Mouse (Mus musculus) Patski (cell line): ENCODE data around the gene Ep300. TPM values are rescaled to one million over a fixed set of nuclear protein-coding genes. Genes with fewer than 3 reads are reported as not detected.

Experiments used
- ATAC-seq: fragments of 100-300 bp; one replicate; pipeline ENCODE4 v1.8.0; 2021
- CTCF ChIA-PET: fragments of 350-600 bp; sonication (Branson Sonifier 250); formaldehyde crosslinking; loops from one replicate; lab custom pipeline; 2022; ENCODE audit warnings: inconsistent platforms; lab: Charles Lee
- POLR2A ChIA-PET: fragments of 350-600 bp; sonication (Branson Sonifier 250); formaldehyde crosslinking; loops from one replicate; lab custom pipeline; 2022; ENCODE audit warnings: antibody characterized with exemption, inconsistent platforms; lab: Charles Lee
- DNase-seq: peaks from one replicate; pipeline ENCODE4 v3.0.0-alpha.2; 2011; ENCODE audit warnings: low read depth, low spot score
- H3K27me3 ChIP-seq: fragments of 371-371 bp; one replicate; pipeline ENCODE4 v1.5.1; 2021
- CTCF ChIP-seq: fragments of 100-300 bp; IDR thresholded peaks from one replicate; pipeline ENCODE4 v1.5.1; 2021
- in situ Hi-C: fragments of 300-500 bp; cut with MboI; formaldehyde crosslinking; loops from 3 replicates; pipeline ENCODE4 v1.11.1; 2018; ENCODE audit warnings: low pct_unique_long_range_greater_than_20kb, mixed read lengths
- polyA plus RNA-seq: library from polyadenylated mRNA; unstranded; gene quantifications from one replicate; pipeline ENCODE4 v1.2.3, GENCODE M21; 2021

Gene Ep300
- polyA plus RNA-seq, 1 experiment from 2014 or later = 46.9 TPM

DNA sequence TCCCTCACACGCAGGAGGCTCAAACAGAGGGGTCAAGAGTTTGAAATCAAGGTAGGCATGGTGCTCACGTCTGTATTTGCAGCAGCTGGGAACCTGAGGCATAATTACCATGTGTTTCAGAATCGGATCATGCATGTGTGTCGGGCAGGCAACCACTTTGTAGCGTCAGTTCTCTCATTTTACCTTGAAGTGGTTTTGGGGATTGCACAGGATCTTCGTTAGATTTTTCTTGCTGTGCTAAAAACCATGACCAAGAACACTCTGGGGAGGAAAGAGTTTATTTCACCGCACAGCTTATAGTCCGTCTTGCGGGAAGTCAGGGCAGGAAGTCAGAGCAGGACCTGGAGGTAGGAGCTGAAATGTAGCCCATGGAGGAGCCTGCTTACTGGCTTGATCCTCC, 23.2 kb upstream of the Ep300 start:
- TF ChIP-seq CTCF = no peak
- ATAC-seq = no peak
- POLR2A ChIA-PET = no interaction called here
- H3K27me3 ChIP-seq = no peaks in the 10 kb centered on the region
- no peak for DNase-seq
- CTCF ChIA-PET = no interaction called here
- in situ Hi-C loops = no loop called here

DNA sequence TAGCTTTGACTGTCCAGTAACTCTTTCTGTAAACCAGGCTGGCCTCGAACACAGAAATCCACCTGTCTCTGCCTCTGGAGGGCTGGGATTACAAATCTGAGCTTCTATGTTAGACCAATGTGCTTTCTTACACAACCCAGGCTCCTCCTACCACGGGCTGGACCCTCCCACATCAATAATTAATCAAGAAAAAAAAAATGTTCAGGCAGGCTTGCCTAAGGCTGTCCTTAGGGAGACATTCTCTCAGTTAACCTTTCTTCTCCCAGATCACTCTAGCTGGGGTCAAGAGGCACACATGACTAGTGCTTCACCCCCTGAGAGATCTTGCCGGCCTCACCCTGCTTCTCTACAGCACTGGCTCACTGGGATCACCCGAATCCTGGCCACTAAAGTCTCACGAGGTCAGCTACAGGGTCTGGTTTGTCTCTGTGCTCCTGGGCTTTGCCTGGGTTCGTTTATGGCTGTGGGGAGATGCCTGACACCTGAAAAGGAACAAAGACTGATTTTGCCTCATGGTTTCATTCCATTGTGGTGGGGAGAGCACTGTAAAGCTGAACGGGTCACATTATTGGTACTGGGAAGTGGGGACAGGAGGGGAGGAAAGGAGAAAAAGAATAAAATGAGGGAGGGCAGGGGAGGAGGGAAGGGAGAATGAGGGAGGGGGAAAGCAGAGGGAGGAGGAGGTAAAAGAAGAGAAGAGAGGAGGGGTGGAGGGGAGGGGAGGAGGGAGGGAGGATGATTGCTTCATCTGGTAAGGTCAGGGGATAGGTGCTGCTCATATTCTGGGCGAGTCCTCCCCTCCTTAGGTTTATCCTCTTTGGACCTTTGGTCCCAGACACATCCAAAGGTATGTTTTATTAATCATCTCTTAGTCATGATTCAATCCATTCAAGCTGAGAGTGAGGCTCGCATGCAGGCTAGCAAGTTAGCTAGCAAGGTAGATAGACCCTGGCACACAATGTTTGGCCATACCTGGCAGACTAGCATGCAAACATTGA, 22.4 kb upstream of the Ep300 start:
- no peaks in the 10 kb centered on the region for H3K27me3 ChIP-seq
- no peak for TF ChIP-seq CTCF
- DNase-seq = no peak
- in situ Hi-C loops = no loop called here
- ChIA-PET CTCF (no interaction called here), POLR2A (no interaction called here)
- ATAC-seq = no peak

DNA sequence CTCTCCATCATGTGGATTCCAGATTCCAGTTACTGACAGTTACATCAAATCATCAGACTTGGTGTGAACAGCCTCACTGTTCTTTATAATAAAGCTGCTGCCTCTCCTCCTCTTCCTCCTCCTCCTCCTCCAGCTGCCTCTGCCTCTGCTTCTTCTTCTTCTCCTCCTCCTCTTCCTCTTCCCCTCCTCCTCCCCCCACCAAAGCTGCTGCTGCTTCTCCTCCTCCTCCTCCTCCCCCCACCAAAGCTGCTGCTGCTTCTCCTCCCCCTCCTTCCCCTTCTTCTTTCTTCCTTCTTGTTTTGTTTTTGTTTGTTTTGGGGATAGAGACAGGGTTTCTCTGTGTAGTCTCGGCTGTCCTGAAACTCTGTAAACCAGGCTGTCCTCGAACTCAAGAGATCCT, 17.1 kb upstream of the Ep300 start:
- in situ Hi-C loops = loop anchor here (5.0 kb wide), 1 partner anchor 36 kb away; no protein-coding TSS in a partner anchor
- POLR2A ChIA-PET = no interaction called here
- no peak for ATAC-seq
- no peaks in the 10 kb centered on the region for H3K27me3 ChIP-seq
- CTCF ChIA-PET = no interaction called here
- DNase-seq = no peak
- TF ChIP-seq CTCF = no peak

DNA sequence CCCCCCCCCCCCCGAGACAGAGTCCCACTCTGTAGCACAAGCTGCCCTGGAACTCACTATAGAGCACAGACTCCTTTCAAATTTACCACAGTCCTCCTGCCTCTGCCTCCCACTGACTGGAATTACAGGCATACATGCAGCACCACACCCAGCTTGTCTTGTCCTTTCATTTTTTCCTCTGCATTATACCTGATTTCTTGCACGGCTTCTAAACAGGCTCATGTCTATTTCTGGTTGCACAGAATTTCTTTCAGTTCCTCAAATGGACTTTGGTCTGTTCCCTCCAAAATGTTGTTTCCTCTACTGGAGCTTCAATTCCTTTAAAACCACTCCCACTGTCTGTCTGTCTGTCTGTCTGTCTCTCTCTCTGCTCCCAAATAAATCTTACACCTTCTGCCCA, 16.6 kb upstream of the Ep300 start:
- in situ Hi-C loops = loop anchor here (5.0 kb wide), 1 partner anchor 36 kb away; no protein-coding TSS in a partner anchor
- ChIA-PET CTCF (no interaction called here), POLR2A (no interaction called here)
- H3K27me3 ChIP-seq = no peaks in the 10 kb centered on the region
- no peak for TF ChIP-seq CTCF
- no peak for ATAC-seq
- DNase-seq = no peak

DNA sequence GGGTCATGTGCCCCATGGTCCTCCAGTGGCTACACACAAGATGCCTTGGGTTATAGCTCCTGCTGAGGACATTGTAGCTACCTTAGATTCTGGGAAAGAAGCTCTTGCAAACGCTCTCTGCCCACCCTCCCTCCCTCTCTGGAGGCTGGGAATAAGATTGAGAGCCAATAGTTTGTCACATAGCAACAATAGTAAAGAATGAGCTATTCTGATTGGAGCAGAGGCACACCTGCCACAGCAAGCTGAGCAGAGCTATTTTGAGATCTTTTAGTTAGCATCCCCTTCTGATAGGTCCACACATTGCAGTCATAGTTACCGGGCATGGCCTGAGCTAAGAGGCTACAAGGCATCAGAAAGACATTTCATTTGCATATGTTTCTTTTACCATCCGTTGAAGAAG, 8.2 kb upstream of the Ep300 start:
- no peak for TF ChIP-seq CTCF
- in situ Hi-C loops = no loop called here
- ATAC-seq = no peak
- no peak for DNase-seq
- ChIA-PET POLR2A (interaction anchor here (0.6 kb wide), 2 partner anchors 28 to 128 kb away, joined by 3 read pairs; no protein-coding TSS in a partner anchor), CTCF (no interaction called here)
- H3K27me3 ChIP-seq = peaks cover 4% of the 10 kb centered on the region

DNA sequence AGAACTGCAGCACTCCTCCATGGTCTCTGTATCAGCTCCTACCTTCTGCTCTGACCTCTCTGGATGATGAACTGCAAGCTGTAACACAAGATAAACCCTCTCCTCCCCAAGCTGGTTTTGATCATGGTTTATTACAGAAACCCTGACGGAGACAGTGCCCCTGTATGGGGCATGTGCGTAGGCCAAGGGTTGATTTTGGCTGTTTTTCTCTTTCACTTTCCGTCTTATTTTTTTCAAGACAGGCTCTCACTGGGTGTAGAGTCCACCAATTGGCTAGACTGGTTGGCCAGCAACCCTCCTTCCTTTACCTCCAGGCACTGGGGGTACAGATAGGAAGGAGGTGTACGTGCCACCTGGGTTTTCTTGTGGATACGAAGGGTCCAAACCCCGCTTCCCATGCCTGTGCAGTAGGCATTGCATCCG, 7.4 kb upstream of the Ep300 start:
- in situ Hi-C loops = no loop called here
- no peak for DNase-seq
- peaks cover 4% of the 10 kb centered on the region for H3K27me3 ChIP-seq
- no peak for TF ChIP-seq CTCF
- ChIA-PET POLR2A (interaction anchor here (0.7 kb wide), 1 partner anchor 137 kb away, joined by 3 read pairs; no protein-coding TSS in a partner anchor), CTCF (no interaction called here)
- ATAC-seq = no peak

DNA sequence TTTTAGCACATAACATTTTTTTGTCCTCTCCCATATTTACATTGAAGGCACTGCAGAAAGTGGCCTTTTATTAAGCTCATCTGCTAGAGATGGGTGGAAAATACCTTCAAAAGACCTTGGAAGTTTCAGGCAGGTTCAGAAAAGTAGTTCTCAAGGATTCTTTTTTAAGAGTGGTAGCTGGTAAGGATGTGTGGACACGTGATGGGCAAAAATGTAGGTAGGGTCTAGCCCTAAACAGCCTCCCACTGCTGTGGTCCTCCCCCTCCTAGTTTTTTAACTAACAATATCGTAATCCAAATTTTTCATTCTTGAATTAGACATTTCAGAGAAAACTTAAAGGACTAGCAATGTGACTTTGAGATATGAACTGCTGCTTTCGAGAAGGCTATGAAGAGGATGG, 685 bp upstream of the Ep300 start:
- no peak for TF ChIP-seq CTCF
- ATAC-seq (no peak), DNase-seq (no peak)
- no peaks in the 10 kb centered on the region for H3K27me3 ChIP-seq
- in situ Hi-C loops = no loop called here
- ChIA-PET CTCF (no interaction called here), POLR2A (interaction anchor here (0.6 to 1.4 kb wide), 2 partner anchors 34 to 275 kb away, joined by 3 read pairs; no protein-coding TSS in a partner anchor)

DNA sequence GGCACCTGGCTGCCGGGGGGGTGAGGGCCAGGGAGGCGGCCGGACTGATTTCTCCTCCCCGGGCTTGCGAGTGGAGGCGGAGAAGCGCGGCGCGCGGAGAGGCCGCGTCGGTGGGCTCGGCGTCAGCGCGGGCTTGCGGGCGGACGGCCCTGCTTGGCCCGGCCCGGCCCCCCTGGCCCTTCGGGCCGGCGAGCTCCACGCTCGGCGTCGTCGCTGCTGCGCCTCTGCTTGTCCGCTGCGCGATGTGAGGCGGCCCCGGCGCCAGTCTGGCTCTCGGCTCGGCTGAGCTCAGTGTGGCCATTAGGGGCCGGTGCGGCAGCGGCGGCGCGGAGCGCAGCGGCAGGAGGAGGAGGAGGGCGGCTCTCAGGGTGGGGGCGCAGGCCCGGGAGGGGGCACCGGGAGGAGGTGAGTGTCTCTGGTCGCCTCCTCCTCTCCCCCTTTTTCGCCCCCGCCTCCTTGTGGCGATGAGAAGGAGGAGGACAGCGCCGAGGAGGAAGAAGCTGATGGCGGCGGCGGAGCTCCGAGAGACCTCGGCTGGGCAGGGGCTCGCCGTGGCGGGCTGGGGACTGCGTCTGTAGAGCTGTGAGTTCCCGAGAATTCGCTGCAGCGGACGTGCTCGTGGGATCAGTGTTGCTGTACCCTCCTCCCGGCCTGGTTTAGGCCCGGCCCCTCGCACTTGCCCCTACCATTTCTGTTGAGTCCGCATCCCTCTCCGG, 753 bp downstream of the Ep300 start:
- ATAC-seq = peak; percentile 64
- no peaks in the 10 kb centered on the region for H3K27me3 ChIP-seq
- CTCF ChIA-PET = no interaction called here
- TF ChIP-seq CTCF = peak; percentile 42
- no peak for DNase-seq
- in situ Hi-C loops = loop anchor here (5.0 kb wide), 1 partner anchor 124 kb away; no protein-coding TSS in a partner anchor
- POLR2A ChIA-PET = interaction anchor here (0.6 to 1.7 kb wide), 4 partner anchors 12 to 120 kb away, joined by 3 to 4 read pairs (median 4); partner anchors contain the start of gene Rbx1

DNA sequence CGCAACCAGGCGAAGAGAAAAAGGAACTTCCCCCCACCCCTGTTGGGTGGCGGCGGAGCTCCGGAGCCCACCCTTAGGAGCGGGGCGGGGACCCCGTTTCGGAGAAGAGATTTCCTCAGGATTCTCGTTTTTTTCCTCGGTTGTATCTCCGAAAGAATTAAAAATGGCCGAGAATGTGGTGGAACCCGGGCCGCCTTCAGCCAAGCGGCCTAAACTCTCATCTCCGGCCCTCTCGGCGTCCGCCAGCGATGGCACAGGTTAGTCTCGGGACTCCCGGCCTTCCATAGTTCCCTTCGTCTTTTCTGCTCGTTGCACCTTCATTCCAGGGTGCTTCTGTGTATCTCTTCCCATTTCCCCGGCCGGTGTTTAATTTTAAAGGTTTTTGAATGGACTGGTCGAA, 1.3 kb downstream of the Ep300 start:
- no peak for ATAC-seq
- no peaks in the 10 kb centered on the region for H3K27me3 ChIP-seq

DNA sequence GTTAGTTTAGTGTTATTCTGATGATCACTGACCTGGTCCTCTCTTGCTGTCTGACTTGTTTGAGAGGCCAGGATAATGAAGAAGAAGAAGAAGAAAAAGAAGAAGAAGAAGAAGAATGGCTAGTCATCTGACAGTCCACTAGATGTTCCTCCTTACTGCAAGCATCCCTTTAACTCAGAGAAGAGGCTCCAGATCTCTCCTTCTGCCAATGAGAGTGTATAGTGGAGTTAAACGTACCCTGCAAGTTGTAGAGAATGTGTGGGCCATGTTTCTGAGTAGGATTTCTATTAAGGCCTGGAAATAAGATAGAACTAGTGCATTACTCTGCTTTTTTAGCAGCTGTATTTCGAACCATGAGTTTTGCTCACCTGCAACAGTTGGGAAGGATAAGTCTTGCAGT, 2.5 kb downstream of the Ep300 start:
- no peak for TF ChIP-seq CTCF
- H3K27me3 ChIP-seq = no peaks in the 10 kb centered on the region
- CTCF ChIA-PET = interaction anchor here (1.2 kb wide), 1 partner anchor 14 kb away, joined by 4 read pairs; no protein-coding TSS in a partner anchor
- POLR2A ChIA-PET = no interaction called here
- ATAC-seq (no peak), DNase-seq (no peak)
- in situ Hi-C loops = loop anchor here (5.0 kb wide), 1 partner anchor 125 kb away; no protein-coding TSS in a partner anchor

More for the DNA sequence above, 1.3 kb downstream of the Ep300 start:
- POLR2A ChIA-PET = interaction anchor here (0.6 to 1.7 kb wide), 4 partner anchors 11 to 120 kb away, joined by 3 to 4 read pairs (median 4); partner anchors contain the start of gene Rbx1
- DNase-seq = no peak
- in situ Hi-C loops = loop anchor here (5.0 kb wide), 1 partner anchor 124 kb away; no protein-coding TSS in a partner anchor
- TF ChIP-seq CTCF = no peak
- CTCF ChIA-PET = no interaction called here
